Mouse (Mus musculus) E14TG2a.4 (cell line): ENCODE data around the gene E4f1.

Experiments used
- CTCF ChIP-seq: conservative IDR thresholded peaks from 2 replicates; pipeline ENCODE4 v1.5.1; 2014; ENCODE audit warnings: low read length
- NANOG ChIP-seq: IDR thresholded peaks from 2 replicates; pipeline ENCODE4 v1.6.1; 2014; ENCODE audit warnings: borderline replicate concordance, low read length, mixed read lengths
- POU5F1 ChIP-seq: IDR thresholded peaks from 2 replicates; pipeline ENCODE4 v1.6.1; 2014; ENCODE audit warnings: low read length, borderline replicate concordance

GRCm38 (mm10) chr17:24480201-24480826 is 10.2 kb upstream of the E4f1 start:
- TF ChIP-seq CTCF (peak; percentile 26), NANOG (no peak), POU5F1 (no peak)
